Mouse (Mus musculus): ENCODE data around the gene Dscaml1.

DNA sequence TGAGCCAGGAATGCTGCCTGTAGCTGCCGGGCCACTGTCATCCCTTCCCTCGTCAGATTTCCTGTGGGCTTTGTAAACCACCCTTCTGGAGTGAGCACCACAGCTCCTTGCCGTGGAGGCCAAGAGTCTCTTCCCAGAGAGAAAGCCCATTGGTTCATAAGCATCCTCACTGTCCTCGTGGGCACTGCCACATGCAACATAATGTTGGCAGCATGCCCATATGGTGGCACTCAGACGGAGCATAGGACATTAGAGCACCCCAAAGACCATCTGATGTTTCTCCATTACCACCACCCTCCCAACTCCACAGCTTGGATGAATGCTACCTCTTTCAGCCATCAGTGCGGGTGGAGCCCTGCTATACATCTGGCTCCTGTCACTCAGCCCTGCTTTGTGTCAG is 306.8 kb downstream of the Dscaml1 start:
- TF ChIP-seq CTCF (IDR thresholded peaks at IDR 0.05; ENCODE audit: extremely low read depth, insufficient read length, insufficient replicate concordance, low read depth, low read length): no peak
- TF ChIP-seq POLR2A (IDR thresholded peaks at IDR 0.05; ENCODE audit: low read depth, low read length): no peak

Measured in small intestine, adult 2 months (tissue).